Mouse (Mus musculus) c-Kit-positive CD71-negative TER-119-negative erythroid progenitor cells, embryonic 14.5 days (primary cell): ENCODE measurements around the gene Gm11114.

Experiments
- DNase-seq: peaks from one replicate; pipeline ENCODE4 v3.0.0-alpha.2; 2013; ENCODE audit warnings: low read depth

The Gm11114 gene

DNA sequence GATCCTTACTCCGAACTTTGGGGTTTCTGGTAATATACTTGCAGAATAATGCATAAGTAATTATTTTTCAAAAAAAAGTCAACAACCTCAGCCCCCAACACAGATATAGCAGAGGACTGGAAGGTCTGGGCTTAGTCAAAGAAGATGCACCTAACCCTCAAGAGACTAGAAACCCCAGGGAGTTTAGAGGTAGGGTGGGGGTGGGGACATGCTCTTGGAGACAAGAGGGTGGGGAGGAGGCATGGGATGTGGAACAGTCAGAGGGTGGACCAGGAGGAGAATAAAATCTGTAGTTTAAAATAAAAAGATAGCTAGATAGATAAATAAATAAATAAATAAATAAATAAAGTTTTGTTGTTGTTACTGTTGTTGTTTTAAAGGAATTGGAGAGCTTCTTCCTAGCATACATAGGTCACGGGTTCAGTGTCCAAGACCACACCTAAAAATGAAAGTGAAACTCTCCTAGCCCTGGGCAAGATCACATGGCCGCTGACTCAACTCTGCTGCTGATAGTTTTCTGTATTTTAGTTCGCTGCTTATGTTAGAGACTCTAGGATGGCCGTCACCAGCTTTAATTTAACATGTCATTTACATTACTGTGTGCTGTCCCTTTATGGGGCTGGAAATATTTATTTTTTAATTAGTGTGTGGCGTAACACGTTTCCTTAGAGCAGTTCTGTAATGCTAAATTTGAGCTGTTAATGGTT lies 44.7 kb downstream of the Gm11114 start:
- no peak for DNase-seq
